Mouse (Mus musculus) embryonic fibroblast, embryonic 13.5 days (primary cell): ENCODE data around the gene Nup133.

Source experiments
- CTCF ChIP-seq: IDR thresholded peaks from 2 replicates; pipeline ENCODE4 v1.5.1; 2011; ENCODE audit warnings: mild to moderate bottlenecking, control low read depth, low read length, moderate library complexity, borderline replicate concordance; ENCODE audit not compliant: insufficient read depth
- POLR2A ChIP-seq: IDR thresholded peaks from 2 replicates; pipeline ENCODE4 v1.6.1; 2011; ENCODE audit warnings: low read depth, mild to moderate bottlenecking, control low read depth, low read length, moderate library complexity

DNA sequence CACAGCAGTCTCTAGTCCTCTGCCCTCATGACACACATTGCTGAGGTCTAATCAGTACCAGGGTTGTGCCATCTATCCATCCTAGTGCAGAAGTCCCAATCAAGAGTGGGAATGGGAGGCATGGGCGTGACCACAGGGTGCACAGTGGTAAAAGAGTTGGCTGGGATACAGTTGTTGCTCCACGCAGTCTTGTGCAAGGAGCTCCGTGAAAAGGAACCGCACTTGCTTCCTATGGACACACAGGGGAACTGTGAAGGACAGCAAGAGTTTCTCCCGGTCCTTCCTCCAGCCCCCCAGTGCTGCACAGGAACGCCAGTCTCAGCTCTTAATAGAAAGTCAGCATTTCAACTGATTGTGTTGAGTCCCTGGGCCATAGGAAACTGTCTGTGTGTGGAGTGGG is 10.4 kb upstream of the Nup133 start:
- no peak for TF ChIP-seq POLR2A
- TF ChIP-seq CTCF: no peak
